Mouse (Mus musculus) hindbrain, embryonic 10.5 days (tissue): ENCODE measurements around the gene Gpr142. TPM values are rescaled to one million over a fixed set of nuclear protein-coding genes. Genes with fewer than 3 reads are reported as not detected.

Experiments
- DNase-seq: peaks from one replicate; pipeline ENCODE4 v3.0.0-alpha.2; 2017; ENCODE audit warnings: low spot score
- H3K27ac ChIP-seq: fragments of 300-500 bp; sonication (generic); 2 replicates; pipeline ENCODE4 v1.5.1; 2016; ENCODE audit warnings: mild to moderate bottlenecking, moderate library complexity
- H3K27me3 ChIP-seq: fragments of 300-500 bp; sonication (generic); 2 replicates; pipeline ENCODE4 v1.6.1; 2016; ENCODE audit warnings: mild to moderate bottlenecking; ENCODE audit not compliant: poor library complexity, insufficient read depth, severe bottlenecking
- H3K36me3 ChIP-seq: fragments of 300-500 bp; sonication (generic); 2 replicates; pipeline ENCODE4 v1.6.1; 2016; ENCODE audit warnings: mild to moderate bottlenecking, moderate library complexity
- H3K4me1 ChIP-seq: fragments of 300-500 bp; sonication (generic); replicated peaks from 2 replicates; pipeline ENCODE4 v1.6.1; 2016; ENCODE audit warnings: mild to moderate bottlenecking
- H3K4me3 ChIP-seq: fragments of 300-500 bp; sonication (generic); 2 replicates; pipeline ENCODE4 v1.5.1; 2016; ENCODE audit warnings: mild to moderate bottlenecking, moderate library complexity
- H3K9me3 ChIP-seq: fragments of 300-500 bp; sonication (generic); 2 replicates; pipeline ENCODE4 v1.6.1; 2016; ENCODE audit warnings: mild to moderate bottlenecking, moderate library complexity
- WGBS: fragments of 180-500 bp; shearing (Covaris S2); methylation state at CpG from one replicate; pipeline ENCODE4 v1.1.7; 2016; 5-methylcytosine and 5-hydroxymethylcytosine counted together
- polyA plus RNA-seq: library from polyadenylated mRNA; unstranded; fragments of >200 nt; fragmentation: Nextera tagmentation; extraction: Ambion mirVana; gene quantifications from 2 replicates; pipeline ENCODE4 v1.2.1, GENCODE M21; 2016

Gene Gpr142
- polyA plus RNA-seq, 1 experiment from 2014 or later: 0.37 TPM

GRCm38 (mm10) chr11:114850452-114851268 lies 51.9 kb downstream of the Gpr142 start, which contains the start of gene Gprc5c:
Gene Gprc5c (plus strand): TSS chr11:114851152.
- Histone ChIP-seq H3K27ac (peak within 1 kb of the TSS; percentile 92), H3K27me3 (peaks cover 66% of the 10 kb centered on the region), H3K4me1 (peaks cover 68% of the 10 kb centered on the region), H3K4me3 (peak within 1 kb of the TSS; percentile 74), H3K9me3 (no peaks in the 10 kb centered on the region), H3K36me3 (no peaks in the 10 kb centered on the region)
- DNase-seq: peak; percentile 69
- under 1% methylated on average over 40 of the region's 43 CpGs for WGBS

- H3K4me1 ChIP-seq: peaks cover 66% of the 10 kb centered on the region
- no peak for DNase-seq
- 0% methylated on average over 27 of the region's 27 CpGs for WGBS
- H3K9me3 ChIP-seq: no peaks in the 10 kb centered on the region
- peaks cover 66% of the 10 kb centered on the region for H3K27me3 ChIP-seq
- peak overlapping the region; percentile 92 for H3K27ac ChIP-seq
- H3K36me3 ChIP-seq: no peaks in the 10 kb centered on the region
- peak overlapping the region; percentile 74 for H3K4me3 ChIP-seq
These were observed 52.5 kb downstream of the Gpr142 start for GRCm38 (mm10) chr11:114851269-114851607.

GRCm38 (mm10) chr11:114851608-114852310 lies 53.0 kb downstream of the Gpr142 start:
- Histone ChIP-seq H3K4me3 (peak overlapping the region; percentile 74), H3K9me3 (no peaks in the 10 kb centered on the region), H3K27me3 (peaks cover 66% of the 10 kb centered on the region), H3K4me1 (peaks cover 61% of the 10 kb centered on the region), H3K27ac (peak overlapping the region; percentile 92), H3K36me3 (no peaks in the 10 kb centered on the region)
- WGBS: under 1% methylated on average over 65 of the region's 65 CpGs
- DNase-seq: peak; percentile 75

GRCm38 (mm10) chr11:114852311-114853173 lies 53.8 kb downstream of the Gpr142 start:
- WGBS: 1% methylated on average over 40 of the region's 40 CpGs

GRCm38 (mm10) chr11:114853174-114853838 lies 54.6 kb downstream of the Gpr142 start:
- H3K27me3 ChIP-seq: peaks cover 66% of the 10 kb centered on the region
- peak overlapping the region; percentile 92 for H3K27ac ChIP-seq
- DNase-seq: no peak
- no peaks in the 10 kb centered on the region for H3K9me3 ChIP-seq
- no peaks in the 10 kb centered on the region for H3K36me3 ChIP-seq
- H3K4me3 ChIP-seq: peak overlapping the region; percentile 74
- WGBS: 12% methylated on average over 7 of the region's 7 CpGs
- H3K4me1 ChIP-seq: peaks cover 57% of the 10 kb centered on the region

More at GRCm38 (mm10) chr11:114852311-114853173, 53.8 kb downstream of the Gpr142 start:
- Histone ChIP-seq H3K4me3 (peak overlapping the region; percentile 74), H3K36me3 (no peaks in the 10 kb centered on the region), H3K27ac (peak overlapping the region; percentile 92), H3K9me3 (no peaks in the 10 kb centered on the region), H3K27me3 (peaks cover 66% of the 10 kb centered on the region), H3K4me1 (peaks cover 57% of the 10 kb centered on the region)
- peak; percentile 67 for DNase-seq

GRCm38 (mm10) chr11:114854581-114854980 lies 55.9 kb downstream of the Gpr142 start:
- Histone ChIP-seq H3K9me3 (0 out of 2 replicates have a peak, but pooled peaks cover 3% of the 10 kb centered on the region), H3K4me3 (no peak overlapping the region), H3K27ac (no peak overlapping the region), H3K27me3 (peaks cover 55% of the 10 kb centered on the region), H3K4me1 (peaks cover 46% of the 10 kb centered on the region), H3K36me3 (no peaks in the 10 kb centered on the region)
- WGBS: 82% methylated on average over 6 of the region's 6 CpGs
- no peak for DNase-seq

- peaks cover 31% of the 10 kb centered on the region for H3K4me1 ChIP-seq
- H3K27ac ChIP-seq: no peak overlapping the region
- H3K9me3 ChIP-seq: 0 out of 2 replicates have a peak, but pooled peaks cover 3% of the 10 kb centered on the region
- H3K27me3 ChIP-seq: peaks cover 40% of the 10 kb centered on the region
- 90% methylated on average over 5 of the region's 5 CpGs for WGBS
- no peak overlapping the region for H3K4me3 ChIP-seq
- no peak for DNase-seq
- no peaks in the 10 kb centered on the region for H3K36me3 ChIP-seq
These were observed 57.4 kb downstream of the Gpr142 start for GRCm38 (mm10) chr11:114856125-114856524.

Other genes starting within 250 kb of the Gpr142 start
- 959 and 1,042 TPM in 2 replicates for gene Rpl38, start 130.4 kb upstream of the Gpr142 start, polyA plus RNA-seq
- gene Ttyh2, start 123.5 kb upstream of the Gpr142 start, polyA plus RNA-seq: 15.6 and 15.9 TPM in 2 replicates
- 4.0 and 6.3 TPM in 2 replicates for gene Dnaic2, start 71.5 kb upstream of the Gpr142 start, polyA plus RNA-seq
- 1.1 and 3.8 TPM in 2 replicates for gene Kif19a, start 33.5 kb upstream of the Gpr142 start, polyA plus RNA-seq
- 50.8 and 60.0 TPM in 2 replicates for gene Btbd17, start 3.0 kb upstream of the Gpr142 start, polyA plus RNA-seq
- 31.5 and 42.9 TPM in 2 replicates for gene Gprc5c, start 52.2 kb downstream of the Gpr142 start, polyA plus RNA-seq
- 0.81 and 1.0 TPM in 2 replicates for gene Cd300a, start 91.1 kb downstream of the Gpr142 start, polyA plus RNA-seq
- 0.05 and 0.06 TPM in 2 replicates for gene Cd300lb, start 135.5 kb downstream of the Gpr142 start, polyA plus RNA-seq
- not detected in 2 replicates for gene Cd300c, start 170.2 kb downstream of the Gpr142 start, polyA plus RNA-seq
- 0.08 TPM in 1 of 2 replicates, not detected in the other for gene Cd300ld, start 191.0 kb downstream of the Gpr142 start, polyA plus RNA-seq
- 0.76 and 1.1 TPM in 2 replicates for gene Cd300c2, start 203.0 kb downstream of the Gpr142 start, polyA plus RNA-seq
- not detected in 2 replicates for gene Cd300ld2, start 217.3 kb downstream of the Gpr142 start, polyA plus RNA-seq
- gene Cd300ld4, start 228.1 kb downstream of the Gpr142 start, polyA plus RNA-seq: not detected in 2 replicates
- gene Cd300ld5, start 238.8 kb downstream of the Gpr142 start, polyA plus RNA-seq: not detected in 2 replicates
- gene Cd300ld3, start 249.5 kb downstream of the Gpr142 start, polyA plus RNA-seq: not detected in 2 replicates